Mouse (Mus musculus): ENCODE measurements at regions not wholly inside any gene's neighbourhood (a gene's known extent, or its start where the extent isn't known, plus 50 kb on each side); places are given as distances from the start of the nearest gene placed in this dataset.

DNA sequence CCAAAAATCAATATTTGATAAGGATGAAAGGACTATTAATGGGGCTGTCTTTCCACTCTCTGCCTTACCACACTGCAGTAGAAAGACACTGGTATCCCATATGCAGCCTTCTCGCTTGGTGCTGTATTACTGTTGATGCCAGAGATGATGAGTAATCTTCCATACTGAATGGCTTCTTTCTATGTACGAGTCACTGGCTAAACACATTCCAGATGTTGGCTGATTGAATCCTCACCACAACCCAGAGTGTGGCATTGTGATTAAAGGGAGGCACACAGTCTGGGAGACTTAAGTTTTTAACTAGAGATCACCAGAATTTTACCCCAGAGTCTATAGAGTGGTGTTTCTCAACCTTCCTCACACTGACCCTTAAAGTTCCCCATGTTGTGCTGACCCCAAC lies 84.9 kb upstream of the Ank start:
- Histone ChIP-seq H3K4me3 (ENCODE audit: insufficient read depth, low read depth, low read length) (no peak overlapping the region), H3K27ac (replicated peaks; ENCODE audit: insufficient read depth, low read depth, low read length) (no peak overlapping the region), H3K36me3 (ENCODE audit: control insufficient read depth, insufficient read depth, low read length) (no peaks in the 10 kb centered on the region), H3K4me1 (ENCODE audit: control insufficient read depth, insufficient read depth, low read length) (peaks cover 8% of the 10 kb centered on the region; the same call in 1 of the 2 replicates), H3K27me3 (ENCODE audit: control insufficient read depth, insufficient read depth, low read length) (no peaks in the 10 kb centered on the region), H3K9ac (ENCODE audit: low read depth, low read length) (no peak overlapping the region), H3K79me2 (ENCODE audit: control insufficient read depth, insufficient read depth, low read length) (no peaks in the 10 kb centered on the region)
- TF ChIP-seq CTCF (IDR thresholded peaks at IDR 0.05; ENCODE audit: low read depth, low read length) (no peak), POLR2A (IDR thresholded peaks at IDR 0.05; ENCODE audit: extremely low read depth, insufficient read depth, low read length) (no peak)
- no peak for DNase-seq (ENCODE audit: extremely low read depth, low read depth, low spot score)
- WGBS = 85% methylated on average over 2 of the region's 2 CpGs

GRCm38 (mm10) chr15:27390567-27390966 lies 75.9 kb upstream of the Ank start:
- TF ChIP-seq POLR2A (IDR thresholded peaks at IDR 0.05; ENCODE audit: extremely low read depth, insufficient read depth, low read length) (no peak), CTCF (IDR thresholded peaks at IDR 0.05; ENCODE audit: low read depth, low read length) (no peak)
- H3K4me3 ChIP-seq (ENCODE audit: insufficient read depth, low read depth, low read length) = no peak overlapping the region
- H3K27me3 ChIP-seq (ENCODE audit: control insufficient read depth, insufficient read depth, low read length) = no peaks in the 10 kb centered on the region
- H3K79me2 ChIP-seq (ENCODE audit: control insufficient read depth, insufficient read depth, low read length) = no peaks in the 10 kb centered on the region
- no peak for DNase-seq (ENCODE audit: extremely low read depth, low read depth, low spot score)
- H3K27ac ChIP-seq (replicated peaks; ENCODE audit: insufficient read depth, low read depth, low read length) = no peak overlapping the region
- H3K9ac ChIP-seq (ENCODE audit: low read depth, low read length) = no peak overlapping the region
- no peaks in the 10 kb centered on the region for H3K36me3 ChIP-seq (ENCODE audit: control insufficient read depth, insufficient read depth, low read length)
- 83% methylated on average over 2 of the region's 2 CpGs for WGBS
- no peaks in the 10 kb centered on the region for H3K4me1 ChIP-seq (ENCODE audit: control insufficient read depth, insufficient read depth, low read length)

- Histone ChIP-seq H3K4me3 (ENCODE audit: insufficient read depth, low read depth, low read length) (no peak overlapping the region), H3K9ac (ENCODE audit: low read depth, low read length) (no peak overlapping the region), H3K27ac (replicated peaks; ENCODE audit: insufficient read depth, low read depth, low read length) (no peak overlapping the region), H3K79me2 (ENCODE audit: control insufficient read depth, insufficient read depth, low read length) (no peaks in the 10 kb centered on the region), H3K4me1 (ENCODE audit: control insufficient read depth, insufficient read depth, low read length) (no peaks in the 10 kb centered on the region; the same call in 1 of the 2 replicates), H3K36me3 (ENCODE audit: control insufficient read depth, insufficient read depth, low read length) (no peaks in the 10 kb centered on the region), H3K27me3 (ENCODE audit: control insufficient read depth, insufficient read depth, low read length) (no peaks in the 10 kb centered on the region)
- no peak for DNase-seq (ENCODE audit: extremely low read depth, low read depth, low spot score)
- WGBS = 90% methylated on average over 20 of the region's 20 CpGs
- no peak for TF ChIP-seq CTCF (IDR thresholded peaks at IDR 0.05; ENCODE audit: low read depth, low read length)
- TF ChIP-seq POLR2A (IDR thresholded peaks at IDR 0.05; ENCODE audit: extremely low read depth, insufficient read depth, low read length) = no peak
Measured at GRCm38 (mm10) chr15:27405721-27406161, 60.7 kb upstream of the Ank start.

DNA sequence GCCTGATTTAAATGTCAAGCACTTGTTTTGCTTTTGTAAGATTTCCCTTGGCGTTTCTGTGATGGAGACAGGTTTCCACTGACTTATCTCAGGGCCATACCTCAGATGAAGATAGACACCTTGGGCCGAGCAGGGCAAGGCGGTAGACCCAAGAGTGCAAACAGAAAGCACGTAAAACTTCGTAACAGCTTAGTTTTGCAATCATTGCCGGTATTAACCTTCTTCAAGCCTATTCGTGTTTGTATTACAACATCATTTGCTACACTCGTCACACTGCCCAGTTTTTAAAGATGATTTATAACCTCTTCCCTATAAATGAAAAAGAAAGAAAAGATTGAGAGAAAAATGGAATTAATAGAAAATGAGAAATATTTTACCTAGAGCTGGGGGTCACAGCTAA lies 56.6 kb upstream of the Ank start:
- H3K27me3 ChIP-seq (ENCODE audit: control insufficient read depth, insufficient read depth, low read length) = no peaks in the 10 kb centered on the region
- no peaks in the 10 kb centered on the region for H3K79me2 ChIP-seq (ENCODE audit: control insufficient read depth, insufficient read depth, low read length)
- no peak overlapping the region for H3K9ac ChIP-seq (ENCODE audit: low read depth, low read length)
- H3K36me3 ChIP-seq (ENCODE audit: control insufficient read depth, insufficient read depth, low read length) = no peaks in the 10 kb centered on the region
- TF ChIP-seq POLR2A (IDR thresholded peaks at IDR 0.05; ENCODE audit: extremely low read depth, insufficient read depth, low read length) (no peak), CTCF (IDR thresholded peaks at IDR 0.05; ENCODE audit: low read depth, low read length) (no peak)
- WGBS = 37% methylated on average over 8 of the region's 8 CpGs
- no peaks in the 10 kb centered on the region; the same call in 1 of the 2 replicates for H3K4me1 ChIP-seq (ENCODE audit: control insufficient read depth, insufficient read depth, low read length)
- H3K27ac ChIP-seq (replicated peaks; ENCODE audit: insufficient read depth, low read depth, low read length) = no peak overlapping the region
- no peak overlapping the region for H3K4me3 ChIP-seq (ENCODE audit: insufficient read depth, low read depth, low read length)
- peak; percentile 67 for DNase-seq (ENCODE audit: extremely low read depth, low read depth, low spot score)

DNA sequence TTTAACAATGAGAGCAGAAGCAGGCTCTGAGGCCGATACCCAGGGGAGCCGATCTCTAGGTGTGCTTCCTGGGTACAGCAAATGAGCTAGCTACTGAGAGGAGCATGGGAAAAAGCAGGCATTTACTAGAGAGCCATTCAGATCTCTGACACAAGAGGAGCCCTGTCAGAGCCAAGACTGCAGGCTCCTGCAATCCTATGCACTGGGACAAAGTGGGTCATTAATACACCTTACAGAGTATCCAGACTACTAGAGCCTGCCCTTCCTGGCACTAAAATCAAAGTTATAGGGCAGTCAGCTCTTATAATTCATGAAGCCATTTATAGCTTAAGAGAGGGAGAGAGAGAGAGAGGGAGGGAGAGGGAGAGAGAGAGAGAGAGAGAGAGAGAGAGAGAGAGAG lies 54.2 kb upstream of the Ank start:
- H3K4me3 ChIP-seq (ENCODE audit: insufficient read depth, low read depth, low read length) = no peak overlapping the region
- H3K36me3 ChIP-seq (ENCODE audit: control insufficient read depth, insufficient read depth, low read length) = no peaks in the 10 kb centered on the region
- no peak overlapping the region for H3K27ac ChIP-seq (replicated peaks; ENCODE audit: insufficient read depth, low read depth, low read length)
- no peak overlapping the region for H3K9ac ChIP-seq (ENCODE audit: low read depth, low read length)
- no peak for DNase-seq (ENCODE audit: extremely low read depth, low read depth, low spot score)
- TF ChIP-seq CTCF (IDR thresholded peaks at IDR 0.05; ENCODE audit: low read depth, low read length) (no peak), POLR2A (IDR thresholded peaks at IDR 0.05; ENCODE audit: extremely low read depth, insufficient read depth, low read length) (no peak)
- H3K4me1 ChIP-seq (ENCODE audit: control insufficient read depth, insufficient read depth, low read length) = peaks cover 2% of the 10 kb centered on the region; the same call in 1 of the 2 replicates
- H3K27me3 ChIP-seq (ENCODE audit: control insufficient read depth, insufficient read depth, low read length) = no peaks in the 10 kb centered on the region
- 88% methylated on average over 2 of the region's 2 CpGs for WGBS
- no peaks in the 10 kb centered on the region for H3K79me2 ChIP-seq (ENCODE audit: control insufficient read depth, insufficient read depth, low read length)

DNA sequence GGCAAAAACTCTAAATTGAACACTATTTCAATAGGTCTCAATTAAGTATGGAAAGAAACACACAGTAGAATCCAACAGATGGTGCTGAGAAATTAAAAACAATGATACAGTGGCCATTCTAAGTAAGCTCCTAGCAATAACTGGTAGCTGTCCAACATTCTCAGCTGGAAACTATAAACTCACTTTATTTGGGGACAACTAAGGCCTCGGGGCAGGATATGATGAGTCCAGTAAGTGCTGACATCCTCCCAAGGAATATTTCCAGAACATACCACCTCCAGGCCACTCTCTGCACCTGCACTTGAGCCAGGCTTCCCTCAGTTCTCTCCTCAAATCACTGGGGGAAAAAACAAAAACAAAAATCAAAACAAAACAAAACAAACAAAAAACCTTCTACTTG lies 53.7 kb upstream of the Ank start:
- H3K9ac ChIP-seq (ENCODE audit: low read depth, low read length) = no peak overlapping the region
- H3K79me2 ChIP-seq (ENCODE audit: control insufficient read depth, insufficient read depth, low read length) = no peaks in the 10 kb centered on the region
- DNase-seq (ENCODE audit: extremely low read depth, low read depth, low spot score) = no peak
- no peaks in the 10 kb centered on the region for H3K36me3 ChIP-seq (ENCODE audit: control insufficient read depth, insufficient read depth, low read length)
- H3K27ac ChIP-seq (replicated peaks; ENCODE audit: insufficient read depth, low read depth, low read length) = no peak overlapping the region
- H3K4me1 ChIP-seq (ENCODE audit: control insufficient read depth, insufficient read depth, low read length) = peaks cover 2% of the 10 kb centered on the region; the same call in 1 of the 2 replicates
- no peaks in the 10 kb centered on the region for H3K27me3 ChIP-seq (ENCODE audit: control insufficient read depth, insufficient read depth, low read length)
- no peak overlapping the region for H3K4me3 ChIP-seq (ENCODE audit: insufficient read depth, low read depth, low read length)
- no peak for TF ChIP-seq POLR2A (IDR thresholded peaks at IDR 0.05; ENCODE audit: extremely low read depth, insufficient read depth, low read length)
- TF ChIP-seq CTCF (IDR thresholded peaks at IDR 0.05; ENCODE audit: low read depth, low read length) = no peak
- WGBS = 68% methylated on average over 1 of the region's 1 CpGs
